Mouse (Mus musculus): Measurements from ENCODE around the gene Utp6. TPM values are rescaled to one million over a fixed set of nuclear protein-coding genes. Genes with fewer than 3 reads are reported as not detected.

Utp6 gene
- total RNA-seq, 2 experiments from 2014 or later: 35.6 to 47.6 TPM

DNA sequence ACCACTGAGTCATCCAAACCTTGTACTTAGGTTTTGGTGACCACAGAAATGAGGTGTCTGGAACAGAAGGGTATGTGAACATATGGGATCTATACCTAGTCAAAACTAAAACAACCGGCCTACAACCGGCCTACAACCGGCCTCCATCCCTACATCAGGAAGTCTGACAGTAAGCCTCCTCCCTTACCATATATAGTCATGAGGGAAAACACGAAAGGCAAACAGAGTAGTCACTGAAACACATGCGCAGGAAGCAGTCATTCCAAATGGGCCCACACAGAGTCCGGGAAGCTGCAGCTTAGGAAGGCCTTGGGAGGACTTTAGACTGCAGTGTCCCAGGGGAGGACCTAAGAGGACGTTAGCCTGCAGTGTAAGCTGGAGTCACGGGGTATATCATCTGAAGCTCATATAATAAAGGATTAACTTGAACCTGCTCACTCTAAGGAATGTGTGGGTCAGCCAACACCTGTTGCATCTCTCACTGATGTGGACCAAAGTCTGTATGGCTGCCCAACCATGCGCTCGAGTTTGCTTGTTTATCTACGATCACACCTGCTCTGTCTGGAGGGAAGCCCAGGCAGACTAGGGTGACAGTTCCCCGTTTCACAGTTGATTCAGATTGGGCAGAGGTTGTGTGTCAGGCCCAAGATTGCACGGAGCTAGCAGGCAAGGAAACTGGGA lies 76.3 kb downstream of the Utp6 start:
- no peak for DNase-seq (ENCODE audit: low spot score in 2 of 2)

DNA sequence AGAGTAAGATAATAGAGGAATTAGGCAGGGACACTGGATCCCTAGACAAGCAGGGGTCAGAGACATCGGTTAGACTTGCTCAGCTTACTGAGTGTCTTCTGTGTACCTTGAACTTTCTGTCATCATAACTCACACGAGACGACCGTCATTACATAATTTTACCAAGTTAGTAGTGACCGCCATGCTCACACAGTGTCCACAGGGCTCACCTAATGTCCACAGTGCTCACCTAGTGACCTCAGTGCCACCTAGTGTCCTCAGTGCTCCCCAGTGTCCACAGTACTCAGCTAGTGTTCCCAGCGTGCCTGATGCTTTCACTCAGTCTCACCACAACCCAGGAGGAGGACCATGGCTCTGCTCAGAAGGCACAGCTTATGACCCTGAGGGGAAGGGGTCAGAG lies 77.4 kb downstream of the Utp6 start:
- no peak for DNase-seq (ENCODE audit: low spot score in 2 of 2)

Other genes starting within 250 kb of the Utp6 start
- gene Suz12, start 30.7 kb upstream of the Utp6 start, total RNA-seq (2021): 10 to 100 TPM; 33.5 to 44.0 TPM
- 10 to 100 TPM; 12.5 to 17.2 TPM for gene Crlf3, start 118.6 kb upstream of the Utp6 start, total RNA-seq (2021)
- 1 to 10 TPM; 1.2 to 1.8 TPM for gene Atad5, start 127.0 kb upstream of the Utp6 start, total RNA-seq (2021)
- gene Tefm, start 179.8 kb upstream of the Utp6 start, total RNA-seq (2021): 10 to 100 TPM; 13.6 to 15.5 TPM
- gene Adap2, start 191.7 kb upstream of the Utp6 start, total RNA-seq (2021): 10 to 100 TPM in 1 of 2 experiments, 1 to 10 TPM in 1; 9.6 to 11.1 TPM
- gene Rnf135, start 221.5 kb upstream of the Utp6 start, total RNA-seq (2021): 1 to 10 TPM; 5.9 to 9.1 TPM
- 10 to 100 TPM; 54.4 to 71.5 TPM for gene Rhot1, start 246.6 kb upstream of the Utp6 start, total RNA-seq (2021)